Mouse (Mus musculus) G1E (cell line): ENCODE data around the gene Lypd6. TPM values are rescaled to one million over a fixed set of nuclear protein-coding genes. Genes with fewer than 3 reads are reported as not detected.

Experiments used
- ATAC-seq: 2 replicates; pipeline ENCODE4 v1.8.0; 2016; ENCODE audit warnings: mild to moderate bottlenecking; ENCODE audit not compliant: insufficient number of reproducible peaks, poor library complexity, low FRiP score, severe bottlenecking; ENCODE audit errors: extremely low read depth
- DNase-seq: peaks from one replicate; pipeline ENCODE4 v3.0.0; 2012; ENCODE audit warnings: low spot score
- H3K27me3 ChIP-seq: 2 replicates; pipeline ENCODE4 v1.6.1; 2012; ENCODE audit warnings: mild to moderate bottlenecking, low read length, inconsistent platforms; ENCODE audit not compliant: insufficient read depth
- H3K36me3 ChIP-seq: replicated peaks from 2 replicates; pipeline ENCODE3; 2012; ENCODE audit warnings: mild to moderate bottlenecking, inconsistent platforms
- H3K4me1 ChIP-seq: 2 replicates; pipeline ENCODE4 v1.6.1; 2012; ENCODE audit warnings: low read depth, low read length, inconsistent platforms, mixed read lengths; ENCODE audit not compliant: insufficient read depth
- H3K4me3 ChIP-seq: 2 replicates; pipeline ENCODE4 v1.5.1; 2012; ENCODE audit warnings: low read depth, mild to moderate bottlenecking, inconsistent platforms, low read length, moderate library complexity, mixed read lengths
- H3K9me3 ChIP-seq: replicated peaks from 2 replicates; pipeline ENCODE4 v1.6.1; 2012; ENCODE audit warnings: inconsistent platforms
- CTCF ChIP-seq: IDR thresholded peaks from 2 replicates; pipeline ENCODE4 v1.5.1; 2012; ENCODE audit warnings: low read depth, low read length, inconsistent platforms, mixed read lengths
- GATA1 ChIP-seq: IDR thresholded peaks from 2 replicates; pipeline ENCODE4 v1.6.1; 2012; ENCODE audit warnings: borderline replicate concordance, low read length, inconsistent platforms, mixed read lengths
- GATA2 ChIP-seq: IDR thresholded peaks from 2 replicates; pipeline ENCODE4 v1.6.1; 2012; ENCODE audit warnings: low read depth, low read length, inconsistent platforms, borderline replicate concordance
- POLR2AphosphoS5 ChIP-seq: IDR thresholded peaks from 2 replicates; pipeline ENCODE4 v1.6.1; 2012; ENCODE audit warnings: low read depth, low read length, inconsistent platforms; ENCODE audit not compliant: insufficient replicate concordance
- TAL1 ChIP-seq: conservative IDR thresholded peaks from 2 replicates; pipeline ENCODE4 v1.6.1; 2012; ENCODE audit warnings: low read depth, low read length, inconsistent platforms, mixed read lengths
- polyA plus RNA-seq: library from polyadenylated mRNA; stranded (reverse); fragments of >175 nt; gene quantifications from 2 replicates; pipeline ENCODE4 v1.2.3, GENCODE M21; 2012
- total RNA-seq, 2 experiments: library from RNA; stranded (forward) in 1 of 2; stranded (reverse) in 1 of 2; fragments of 200-1000 nt in 1 of 2; fragments of >200 nt in 1 of 2; fragmentation: Nextera tagmentation in 1 of 2; gene quantifications; 2 replicates each; pipeline ENCODE4 v1.2.3; 2014 to 2017

Gene Lypd6
- total and polyA plus RNA-seq, 3 experiments, result not detected

DNA sequence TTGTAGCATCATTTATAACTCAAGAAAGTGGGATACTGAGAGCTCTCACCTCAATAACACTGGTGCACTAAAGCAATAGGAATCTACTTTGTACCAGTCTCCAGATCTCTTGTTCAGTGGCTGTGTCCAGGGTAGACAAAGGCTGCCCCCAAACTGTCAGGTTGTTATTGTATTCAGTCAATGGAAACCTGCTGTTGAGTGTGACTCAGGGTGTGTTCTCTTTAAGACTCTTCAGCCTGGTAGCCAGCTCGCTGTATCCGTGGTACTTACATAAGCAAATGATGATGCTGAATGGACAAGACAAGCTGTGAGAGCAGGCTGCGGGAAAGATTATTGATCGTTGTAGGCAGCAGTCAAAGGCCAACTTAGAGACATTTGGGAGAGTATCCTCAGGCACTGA, 131.6 kb downstream of the Lypd6 start:
- H3K9me3 ChIP-seq, result peaks cover 17% of the 10 kb centered on the region
- no peak for DNase-seq
- H3K4me3 ChIP-seq, result no peak overlapping the region
- no peaks in the 10 kb centered on the region for H3K27me3 ChIP-seq
- ATAC-seq, result no peak
- H3K4me1 ChIP-seq, result no peaks in the 10 kb centered on the region
- H3K36me3 ChIP-seq, result no peaks in the 10 kb centered on the region
- TF ChIP-seq CTCF (no peak), GATA1 (no peak), POLR2AphosphoS5 (no peak), GATA2 (no peak), TAL1 (no peak)

DNA sequence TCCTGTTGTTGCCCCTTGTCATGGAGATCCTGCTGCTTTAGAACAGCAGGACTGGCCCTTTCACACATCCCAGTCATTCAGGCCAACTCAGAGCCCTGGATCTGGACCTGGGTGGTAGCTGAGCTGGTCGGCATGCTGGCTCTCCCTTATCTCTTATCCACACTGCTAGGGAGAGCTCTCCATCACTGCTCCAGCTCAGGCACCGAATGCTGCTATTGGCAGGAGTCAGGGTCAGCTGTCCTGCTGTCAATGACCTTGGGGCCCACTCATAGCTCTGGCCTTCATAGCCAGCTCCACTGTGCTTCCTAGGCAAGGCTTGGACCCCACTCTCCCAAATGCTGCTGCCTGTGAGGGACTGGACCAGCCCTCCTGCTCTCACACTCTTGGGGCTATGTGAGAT, 134.3 kb downstream of the Lypd6 start:
- Histone ChIP-seq H3K4me3 (no peak overlapping the region), H3K36me3 (no peaks in the 10 kb centered on the region), H3K4me1 (no peaks in the 10 kb centered on the region), H3K9me3 (peaks cover 20% of the 10 kb centered on the region), H3K27me3 (no peaks in the 10 kb centered on the region)
- ATAC-seq (no peak), DNase-seq (no peak)
- TF ChIP-seq POLR2AphosphoS5 (no peak), GATA1 (no peak), CTCF (no peak), GATA2 (no peak), TAL1 (no peak)

DNA sequence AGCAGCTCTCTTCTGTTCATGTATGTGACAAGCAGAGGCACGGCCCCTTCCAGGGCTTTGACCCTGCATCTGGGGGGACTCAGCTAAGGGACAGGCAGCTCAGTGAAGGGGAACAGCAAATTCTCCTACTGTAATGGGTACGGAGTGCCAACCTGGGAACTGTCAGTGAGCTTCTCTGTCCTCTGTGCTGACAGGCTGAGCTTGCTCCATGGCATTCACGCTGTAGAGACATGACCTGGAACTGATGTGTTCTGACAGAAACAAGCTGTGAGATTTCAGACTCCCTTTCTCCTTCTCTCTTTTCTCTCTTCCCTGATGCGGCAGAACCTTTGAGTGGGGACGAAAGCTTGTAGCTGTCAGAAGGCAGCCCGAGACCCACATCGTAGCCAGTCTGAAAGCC, 154.3 kb downstream of the Lypd6 start:
- H3K4me1 ChIP-seq, result no peaks in the 10 kb centered on the region
- no peak for ATAC-seq
- H3K36me3 ChIP-seq, result no peaks in the 10 kb centered on the region

DNA sequence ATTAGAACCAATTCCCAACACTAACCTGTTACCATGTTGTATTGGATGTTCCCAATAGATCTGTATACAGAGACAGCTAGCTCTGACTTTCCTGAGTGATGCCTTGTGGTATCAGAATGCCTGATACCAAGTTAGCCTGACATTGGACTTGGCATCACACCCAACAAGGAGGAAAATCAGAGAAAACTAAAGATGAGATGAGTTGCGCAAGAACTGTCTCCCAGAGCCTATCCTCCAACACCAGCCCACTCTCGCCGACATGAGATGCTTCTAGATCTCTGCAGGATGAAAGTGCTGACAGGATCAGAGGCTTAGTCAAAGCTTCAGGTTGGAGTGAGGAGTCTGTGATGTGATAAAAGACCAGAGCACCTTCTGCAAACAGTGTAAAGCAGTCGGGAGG, 158.8 kb downstream of the Lypd6 start:
- Histone ChIP-seq H3K9me3 (no peaks in the 10 kb centered on the region; the same call in 1 of the 2 replicates), H3K27me3 (no peaks in the 10 kb centered on the region), H3K4me1 (no peaks in the 10 kb centered on the region), H3K4me3 (no peak overlapping the region), H3K36me3 (no peaks in the 10 kb centered on the region)
- DNase-seq (no peak), ATAC-seq (no peak)
- TF ChIP-seq GATA1, result no peak
- TF ChIP-seq POLR2AphosphoS5, result no peak
- no peak for TF ChIP-seq GATA2
- no peak for TF ChIP-seq TAL1
- TF ChIP-seq CTCF, result no peak

More for the DNA sequence above, 154.3 kb downstream of the Lypd6 start:
- TF ChIP-seq CTCF (no peak), POLR2AphosphoS5 (no peak), GATA1 (no peak), GATA2 (no peak), TAL1 (no peak)
- no peaks in the 10 kb centered on the region for H3K27me3 ChIP-seq
- no peaks in the 10 kb centered on the region; the same call in none of the 2 replicates for H3K9me3 ChIP-seq
- no peak for DNase-seq
- H3K4me3 ChIP-seq, result no peak overlapping the region

DNA sequence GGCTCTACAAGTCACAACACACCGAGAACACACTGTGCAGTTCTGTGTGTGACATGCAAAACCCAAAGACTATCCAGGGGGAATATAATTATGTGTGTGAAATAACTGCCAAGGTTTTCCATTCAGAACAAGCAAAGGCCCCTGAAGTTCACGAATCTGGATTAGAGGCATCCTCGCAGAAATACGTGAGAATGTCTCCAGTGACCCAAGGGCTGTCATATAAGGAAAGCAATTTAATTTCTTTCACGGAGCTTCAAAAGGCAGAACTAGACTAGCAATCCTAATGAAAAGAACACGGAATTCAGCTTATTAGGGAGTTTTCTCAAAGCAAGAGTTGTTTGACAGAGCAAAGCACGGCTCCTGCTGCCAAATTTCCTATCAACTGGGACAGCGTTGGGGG, 167.3 kb downstream of the Lypd6 start:
- DNase-seq, result no peak
- Histone ChIP-seq H3K9me3 (no peaks in the 10 kb centered on the region), H3K27me3 (no peaks in the 10 kb centered on the region), H3K4me1 (no peaks in the 10 kb centered on the region), H3K4me3 (no peak overlapping the region), H3K36me3 (no peaks in the 10 kb centered on the region)
- TF ChIP-seq GATA1, result no peak
- TF ChIP-seq CTCF, result no peak
- TF ChIP-seq POLR2AphosphoS5, result no peak
- no peak for TF ChIP-seq TAL1
- TF ChIP-seq GATA2, result no peak
- no peak for ATAC-seq

Other genes with a start within 250 kb of the Lypd6 start
- 83.6 and 102 TPM in 2 replicates for gene Mmadhc, start 230.4 kb downstream of the Lypd6 start, total RNA-seq (2014; fragmentation: Nextera tagmentation)
- gene Mmadhc, start 230.4 kb downstream of the Lypd6 start, total RNA-seq (2017), result 91.2 and 95.7 TPM in 2 replicates
- 21.0 and 22.4 TPM in 2 replicates for gene Mmadhc, start 230.4 kb downstream of the Lypd6 start, polyA plus RNA-seq